Mouse (Mus musculus): Measurements from ENCODE around the gene Afdn. TPM values are rescaled to one million over a fixed set of nuclear protein-coding genes. Genes with fewer than 3 reads are reported as not detected.

Gene Afdn
- total RNA-seq (2023), result 4.3 TPM

GRCm38 (mm10) chr17:13759853-13760627 is at the start of gene Afdn:
Gene Afdn, plus strand, starts transcription at chr17:13760539.

GRCm38 (mm10) chr17:13761179-13761913 is 1.0 kb downstream of the Afdn start, which contains the start of gene Tcte2:
Gene Tcte2, minus strand, starts transcription at chr17:13761825.

GRCm38 (mm10) chr17:13948073-13948472 is 187.7 kb downstream of the Afdn start, which contains the start of gene Gm7168:
Gene Gm7168, plus strand, starts transcription at chr17:13948373.

Other genes starting within 250 kb of the Afdn start
- not detected for gene Tcte2, start 1.3 kb downstream of the Afdn start, total RNA-seq (2023)
- gene Gm7168, start 187.8 kb downstream of the Afdn start, total RNA-seq (2023), result not detected
- gene Gm7356, start 243.2 kb downstream of the Afdn start, total RNA-seq (2023), result not detected

All from CD8-positive naive resting alpha-beta T cell, adult 57 days (primary cell).